ENCODE assay signal across 9 mouse cellular contexts in the genomic region with DNA sequence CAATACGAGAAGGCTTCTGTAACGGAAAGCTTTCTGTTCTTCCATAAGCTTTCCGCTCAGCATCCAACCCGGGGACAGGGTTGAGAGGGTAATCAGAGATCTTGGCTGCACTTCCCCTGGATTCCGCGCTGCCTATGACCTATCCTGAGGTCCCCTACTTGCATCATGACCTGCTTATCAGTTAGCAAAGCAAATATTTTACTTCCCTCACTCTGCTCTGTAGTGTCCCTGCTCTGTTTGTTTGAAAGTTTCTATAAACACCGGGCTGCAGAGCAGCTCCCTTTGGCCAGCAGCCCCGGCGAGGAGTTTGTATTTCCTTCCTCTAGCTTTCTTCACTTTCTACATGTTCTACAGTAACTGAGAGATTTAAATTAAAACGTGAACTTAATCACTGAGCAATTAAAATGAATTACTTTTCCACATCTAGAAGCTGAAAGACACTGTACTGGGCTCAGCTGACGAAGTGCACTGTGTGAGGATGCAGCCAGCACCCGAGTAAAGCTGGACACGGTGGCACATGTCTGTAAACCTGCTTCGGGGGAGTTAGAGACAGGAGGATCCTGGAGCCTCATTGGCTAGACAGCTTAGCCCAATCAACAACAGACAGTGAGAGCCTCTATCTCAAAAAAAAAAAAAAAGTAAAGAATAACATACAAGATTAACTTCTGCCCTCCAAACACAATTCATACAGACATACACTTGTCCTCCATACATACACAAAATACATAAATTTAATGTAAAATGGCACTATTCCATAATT. TPM values are rescaled to one million over a fixed set of nuclear protein-coding genes. Genes with fewer than 3 reads are reported as not detected.
DNase-seq lines count a peak whose midpoint lies in the region; ATAC-seq and TF ChIP-seq lines count a peak whose summit lies in the region.
"Had no signal": no experiment of that assay in that cellular context is flagged by ENCODE, and none has a peak within 500 bp of the region (broad histone marks: within the 10 kb centered on the region; RNA-seq: fewer than 3 reads in every experiment).

No protein-coding gene starts in this region.

- H3K4me1 ChIP-seq in kidney, embryonic 16.5 days (ENCODE audit: insufficient read depth, low read length) = peaks cover 12% of the 10 kb centered on the region
- peaks cover 22% of the 10 kb centered on the region for H3K4me1 ChIP-seq in intestine, embryonic 14.5 days (replicated peaks; ENCODE audit: control insufficient read depth, insufficient read depth, low read length)
- H3K4me1 ChIP-seq in stomach, postnatal 0 days (replicated peaks; ENCODE audit: control insufficient read depth, insufficient read depth) = peaks cover 9% of the 10 kb centered on the region
- peaks cover 11% of the 10 kb centered on the region for H3K4me1 ChIP-seq in forebrain, embryonic 13.5 days
- H3K4me1 ChIP-seq: neural tube, embryonic 12.5 days had no signal

- no peaks in the 10 kb centered on the region for H3K27me3 ChIP-seq in kidney, embryonic 16.5 days (ENCODE audit: insufficient read depth, low read length)
- no peaks in the 10 kb centered on the region for H3K27me3 ChIP-seq in intestine, embryonic 14.5 days (replicated peaks; ENCODE audit: control insufficient read depth, insufficient read depth, low read length)
- no peaks in the 10 kb centered on the region for H3K27me3 ChIP-seq in stomach, postnatal 0 days (ENCODE audit: control insufficient read depth, insufficient read depth, low read length)
- H3K27me3 ChIP-seq in forebrain, embryonic 13.5 days = no peaks in the 10 kb centered on the region
- H3K27me3 ChIP-seq: neural tube, embryonic 12.5 days had no signal

- H3K27ac ChIP-seq in kidney, embryonic 16.5 days (ENCODE audit: low read length) = peak overlapping the region; percentile 44
- H3K27ac ChIP-seq in intestine, embryonic 14.5 days (ENCODE audit: low read depth) = peak overlapping the region; percentile 48; the same call in 1 of the 2 replicates
- no peak overlapping the region; the same call in 1 of the 2 replicates for H3K27ac ChIP-seq in stomach, postnatal 0 days (replicated peaks)
- H3K27ac ChIP-seq in forebrain, embryonic 13.5 days = no peak overlapping the region
- H3K27ac ChIP-seq: macrophage; neural tube, embryonic 12.5 days had no signal

- 37% methylated on average over 14 of the region's 14 CpGs for WGBS in kidney, embryonic 16.5 days
- 16% methylated on average over 14 of the region's 14 CpGs for WGBS in intestine, embryonic 14.5 days
- 12% methylated on average over 14 of the region's 14 CpGs for WGBS in stomach, postnatal 0 days
- 82% methylated on average over 14 of the region's 14 CpGs for WGBS in forebrain, embryonic 13.5 days

- TF ChIP-seq EP300 in stomach, postnatal 0 days (optimal IDR thresholded peaks at IDR 0.05) = no peak

- no peak for TF ChIP-seq CTCF in stomach, postnatal 0 days (IDR thresholded peaks at IDR 0.05; ENCODE audit: low read depth)

- H3K4me3 ChIP-seq in kidney, embryonic 16.5 days (ENCODE audit: low read length) = no peak overlapping the region
- no peak overlapping the region for H3K4me3 ChIP-seq in intestine, embryonic 14.5 days (ENCODE audit: low read depth, low read length)
- no peak overlapping the region for H3K4me3 ChIP-seq in stomach, postnatal 0 days (ENCODE audit: low read depth, low read length)
- no peak overlapping the region for H3K4me3 ChIP-seq in forebrain, embryonic 13.5 days
- H3K4me3 ChIP-seq: neural tube, embryonic 12.5 days had no signal

- peak; percentile 86 for ATAC-seq in kidney, embryonic 16.5 days (ENCODE audit: low FRiP score, low TSS enrichment)
- no peak for ATAC-seq in intestine, embryonic 14.5 days (replicated peaks; ENCODE audit: low FRiP score, low TSS enrichment, low read depth)
- ATAC-seq in stomach, postnatal 0 days (ENCODE audit: low FRiP score, low TSS enrichment) = peak; percentile 70; the same call in 1 of the 2 replicates
- no peak for ATAC-seq in forebrain, embryonic 13.5 days

- DNase-seq in kidney, adult 8-10 months = no peak
- no peak for DNase-seq in intestine, embryonic 14.5 days (ENCODE audit: low spot score)
- peak; percentile 71 to 80 for DNase-seq in lung, adult 18-20 months
- peak; percentile 35 for DNase-seq in stomach, postnatal 0 days (ENCODE audit: low spot score)
- no peak for DNase-seq in retina, postnatal 1 day

- no peaks in the 10 kb centered on the region for H3K36me3 ChIP-seq in kidney, embryonic 16.5 days (ENCODE audit: insufficient read depth, low read length)
- H3K36me3 ChIP-seq in intestine, embryonic 14.5 days (ENCODE audit: control insufficient read depth, insufficient read depth, low read length) = peaks cover 8% of the 10 kb centered on the region; the same call in 1 of the 2 replicates
- no peaks in the 10 kb centered on the region for H3K36me3 ChIP-seq in stomach, postnatal 0 days (ENCODE audit: control insufficient read depth, insufficient read depth, low read length)
- H3K36me3 ChIP-seq in forebrain, embryonic 13.5 days (ENCODE audit: poor library complexity, severe bottlenecking) = no peaks in the 10 kb centered on the region
- H3K36me3 ChIP-seq: neural tube, embryonic 12.5 days had no signal

- no peak overlapping the region for H3K4me2 ChIP-seq in kidney, embryonic 16.5 days (replicated peaks; ENCODE audit: low read depth, low read length)
- H3K4me2 ChIP-seq in intestine, embryonic 14.5 days (ENCODE audit: low read length) = peak overlapping the region; percentile 21
- H3K4me2 ChIP-seq in stomach, postnatal 0 days (replicated peaks; ENCODE audit: low read depth) = peak overlapping the region; percentile 6; the same call in 1 of the 2 replicates
- no peak overlapping the region for H3K4me2 ChIP-seq in forebrain, embryonic 13.5 days
- H3K4me2 ChIP-seq: neural tube, embryonic 12.5 days had no signal

- H3K9ac ChIP-seq in kidney, embryonic 16.5 days (replicated peaks; ENCODE audit: low read length) = no peak overlapping the region
- no peak overlapping the region for H3K9ac ChIP-seq in intestine, embryonic 14.5 days (ENCODE audit: low read length)
- no peak overlapping the region for H3K9ac ChIP-seq in stomach, postnatal 0 days (ENCODE audit: low read length)
- H3K9ac ChIP-seq in forebrain, embryonic 13.5 days = no peak overlapping the region
- H3K9ac ChIP-seq: neural tube, embryonic 12.5 days had no signal

- no peaks in the 10 kb centered on the region for H3K9me3 ChIP-seq in kidney, embryonic 16.5 days (ENCODE audit: low read length)
- no peaks in the 10 kb centered on the region for H3K9me3 ChIP-seq in intestine, embryonic 14.5 days (ENCODE audit: control insufficient read depth, low read length)
- no peaks in the 10 kb centered on the region for H3K9me3 ChIP-seq in stomach, postnatal 0 days (ENCODE audit: control insufficient read depth, low read length)
- H3K9me3 ChIP-seq in forebrain, embryonic 13.5 days (replicated peaks) = no peaks in the 10 kb centered on the region
- H3K9me3 ChIP-seq: neural tube, embryonic 12.5 days had no signal

RNA-seq across cellular contexts. Expression of a gene that starts 43.7 kb away (rescaled TPM):
- 24.5 and 27.8 TPM in 2 replicates for polyA plus RNA-seq in kidney, embryonic 16.5 days (2015; fragmentation: Nextera tagmentation; extraction: Ambion mirVana)
- 32.6 and 34.9 TPM in 2 replicates for polyA plus RNA-seq in intestine, embryonic 14.5 days (2014; fragmentation: Nextera tagmentation; extraction: Ambion mirVana)
- polyA plus RNA-seq in stomach, postnatal 0 days (2015; fragmentation: Nextera tagmentation; extraction: Ambion mirVana) = 9.6 and 10.7 TPM in 2 replicates
- polyA plus RNA-seq in forebrain, embryonic 13.5 days (2015; fragmentation: Nextera tagmentation; extraction: Ambion mirVana) = 5.2 and 6.0 TPM in 2 replicates
- polyA plus RNA-seq: macrophage had no signal

Comparison
In these comparisons a context has a peak if more than half of its experiments do, and no peak if none do; other contexts are left out.
1. ATAC-seq: peak in kidney, embryonic 16.5 days (single experiment) and stomach, postnatal 0 days (single experiment); none in intestine, embryonic 14.5 days (single experiment) and forebrain, embryonic 13.5 days (single experiment).
2. H3K27ac ChIP-seq: peak in kidney, embryonic 16.5 days (single experiment) and intestine, embryonic 14.5 days (single experiment); none in stomach, postnatal 0 days (single experiment) and forebrain, embryonic 13.5 days (single experiment).
3. H3K4me2 ChIP-seq: peak in intestine, embryonic 14.5 days (single experiment) and stomach, postnatal 0 days (single experiment); none in kidney, embryonic 16.5 days (single experiment) and forebrain, embryonic 13.5 days (single experiment).
4. DNase-seq: peak in lung, adult 18-20 months (2 of 2) and stomach, postnatal 0 days (single experiment); none in kidney, adult 8-10 months (0 of 2), intestine, embryonic 14.5 days (single experiment) and retina, postnatal 1 day (single experiment).